Mouse (Mus musculus) olfactory bulb, adult 2 months (tissue): ENCODE results near the gene Zfp984.
"Not testable (repeated sequence)": the region's sequence is repeated elsewhere in the genome, so short reads cannot be mapped to it uniquely, and the experiment has no call there.

Experiments used
- CTCF ChIP-seq: fragments of 200-500 bp; IDR thresholded peaks from 2 replicates; pipeline ENCODE4 v1.5.1; 2012; ENCODE audit warnings: low read depth, mild to moderate bottlenecking, low read length, moderate library complexity; ENCODE audit not compliant: insufficient read depth
- POLR2A ChIP-seq: fragments of 200-500 bp; IDR thresholded peaks from 2 replicates; pipeline ENCODE4 v1.6.1; 2012; ENCODE audit warnings: mild to moderate bottlenecking, low read depth, low read length, moderate library complexity; ENCODE audit not compliant: insufficient read depth

GRCm38 (mm10) chr4:147809292-147809965, at the start of gene Zfp984:
- TF ChIP-seq POLR2A, CTCF: not testable (repeated sequence)
